Mouse (Mus musculus) lung, embryonic 15.5 days (tissue): ENCODE results near the gene Uck1. TPM values are rescaled to one million over a fixed set of nuclear protein-coding genes. Genes with fewer than 3 reads are reported as not detected.

Experiments
- ATAC-seq: fragments of 200-750 bp; cut with Nextera tagmentation; 2 replicates; pipeline ENCODE4 v1.8.0; 2017; ENCODE audit warnings: moderate number of reproducible peaks, borderline replicate concordance; ENCODE audit not compliant: low FRiP score, low TSS enrichment; ENCODE audit errors: extremely low read depth
- H3K27ac ChIP-seq: fragments of 300-500 bp; sonication (generic); 2 replicates; pipeline ENCODE4 v1.5.1; 2015; ENCODE audit warnings: moderate library complexity, mild to moderate bottlenecking, inconsistent platforms
- H3K27me3 ChIP-seq: fragments of 300-500 bp; sonication (generic); 2 replicates; pipeline ENCODE4 v1.6.1; 2015; ENCODE audit warnings: inconsistent platforms
- H3K36me3 ChIP-seq: fragments of 300-500 bp; sonication (generic); 2 replicates; pipeline ENCODE4 v1.6.1; 2015; ENCODE audit warnings: inconsistent platforms
- H3K4me1 ChIP-seq: fragments of 300-500 bp; sonication (generic); 2 replicates; pipeline ENCODE4 v1.6.1; 2015; ENCODE audit warnings: inconsistent platforms
- H3K4me2 ChIP-seq: fragments of 300-500 bp; sonication (generic); 2 replicates; pipeline ENCODE4 v1.6.1; 2015; ENCODE audit warnings: inconsistent platforms, mild to moderate bottlenecking, moderate library complexity
- H3K4me3 ChIP-seq: fragments of 300-500 bp; sonication (generic); 2 replicates; pipeline ENCODE4 v1.5.1; 2015; ENCODE audit warnings: mild to moderate bottlenecking, inconsistent platforms
- H3K9ac ChIP-seq: fragments of 300-500 bp; sonication (generic); 2 replicates; pipeline ENCODE4 v1.6.1; 2015; ENCODE audit warnings: inconsistent platforms
- H3K9me3 ChIP-seq: fragments of 300-500 bp; sonication (generic); 2 replicates; pipeline ENCODE4 v1.6.1; 2016; ENCODE audit warnings: inconsistent platforms
- WGBS: fragments of 180-500 bp; shearing (Covaris S2); methylation state at CpG from one replicate; pipeline ENCODE4 v1.1.7; 2015; 5-methylcytosine and 5-hydroxymethylcytosine counted together
- polyA plus RNA-seq: library from polyadenylated mRNA; unstranded; fragments of >200 nt; fragmentation: Nextera tagmentation; extraction: Ambion mirVana; gene quantifications from 2 replicates; pipeline ENCODE4 v1.2.1, GENCODE M21; 2015

The Uck1 gene
- polyA plus RNA-seq, 1 experiment from 2014 or later = 69.9 TPM

DNA sequence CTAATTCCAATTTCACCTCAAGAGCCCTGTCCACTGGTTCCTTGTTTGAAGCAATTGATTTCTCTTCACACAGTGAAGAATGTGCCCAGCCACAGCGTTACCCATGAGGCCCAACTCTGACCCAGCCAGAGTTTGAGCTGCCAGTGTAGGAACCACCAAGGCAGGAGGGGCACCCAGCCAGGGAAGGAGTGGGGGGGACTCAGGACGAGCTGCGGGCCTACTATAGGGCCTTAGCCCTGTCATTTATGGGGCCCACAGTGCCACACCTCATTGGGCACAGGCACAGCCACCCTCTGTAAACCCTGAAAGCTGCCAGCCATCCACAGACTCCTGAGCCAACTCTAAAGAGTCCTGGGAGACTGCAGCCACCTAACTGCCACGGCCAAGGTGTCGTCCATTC is 5.4 kb downstream of the Uck1 start:
- Histone ChIP-seq H3K9me3 (no peaks in the 10 kb centered on the region), H3K4me1 (peaks cover 19% of the 10 kb centered on the region), H3K36me3 (peaks cover 53% of the 10 kb centered on the region), H3K4me2 (no peak overlapping the region), H3K9ac (no peak overlapping the region), H3K27me3 (no peaks in the 10 kb centered on the region), H3K4me3 (no peak overlapping the region), H3K27ac (no peak overlapping the region)
- no peak for ATAC-seq
- 73% methylated on average over 5 of the region's 5 CpGs for WGBS

- no peak overlapping the region for H3K4me2 ChIP-seq
- H3K27ac ChIP-seq = no peak overlapping the region
- H3K36me3 ChIP-seq = peaks cover 63% of the 10 kb centered on the region
- 63% methylated on average over 1 of the region's 1 CpGs for WGBS
- ATAC-seq = no peak
- H3K4me3 ChIP-seq = no peak overlapping the region
- no peaks in the 10 kb centered on the region for H3K27me3 ChIP-seq
- H3K9me3 ChIP-seq = no peaks in the 10 kb centered on the region
- no peak overlapping the region for H3K9ac ChIP-seq
- peaks cover 9% of the 10 kb centered on the region for H3K4me1 ChIP-seq
Observed at GRCm38 (mm10) chr2:32253352-32253751, 6.6 kb downstream of the Uck1 start.

GRCm38 (mm10) chr2:32252658-32253057 is 7.3 kb downstream of the Uck1 start:
- Histone ChIP-seq H3K27ac (peak overlapping the region; percentile 45), H3K4me1 (peaks cover 9% of the 10 kb centered on the region), H3K4me2 (no peak overlapping the region), H3K4me3 (no peak overlapping the region), H3K9ac (no peak overlapping the region), H3K27me3 (no peaks in the 10 kb centered on the region), H3K36me3 (peaks cover 62% of the 10 kb centered on the region), H3K9me3 (no peaks in the 10 kb centered on the region)
- no peak for ATAC-seq
- WGBS = 74% methylated on average over 5 of the region's 5 CpGs

DNA sequence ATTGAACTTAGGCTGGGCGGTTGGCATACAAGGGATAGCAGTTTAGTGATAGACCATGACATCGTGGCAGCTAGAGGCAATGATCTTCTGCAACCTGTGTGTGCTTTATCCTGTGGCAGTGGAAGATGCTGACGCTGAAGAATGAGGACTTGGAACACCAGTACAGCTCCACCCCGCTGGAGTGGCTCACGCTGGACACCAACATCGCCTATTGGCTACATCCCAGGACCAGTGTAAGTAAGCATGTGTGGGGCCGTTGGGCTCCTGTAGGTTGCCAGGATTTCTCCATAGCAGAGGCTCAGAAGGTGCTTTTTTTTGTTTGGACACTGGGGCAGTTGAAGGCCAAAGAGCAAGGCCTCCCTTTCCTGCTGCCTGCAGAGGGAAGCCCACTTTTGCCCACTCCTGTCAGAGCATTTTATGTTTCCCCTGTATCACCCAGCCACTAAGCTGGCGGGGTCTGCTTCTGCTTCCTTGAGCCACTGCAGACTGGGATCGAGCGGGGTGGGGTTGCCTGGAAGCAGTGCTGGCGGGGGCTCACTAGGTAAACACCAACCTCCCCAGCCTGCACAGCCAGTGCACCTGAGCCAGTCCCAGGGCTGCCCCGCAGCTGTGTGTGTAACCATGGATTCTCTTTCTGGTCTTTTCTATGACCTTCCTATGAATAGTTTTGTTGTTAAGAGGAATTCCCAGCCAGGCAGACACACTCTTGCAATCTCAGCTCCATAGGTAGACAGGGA is 8.0 kb downstream of the Uck1 start:
- Histone ChIP-seq H3K27ac (peak overlapping the region; percentile 45), H3K4me1 (peaks cover 9% of the 10 kb centered on the region)
- 64% methylated on average over 12 of the region's 12 CpGs for WGBS

GRCm38 (mm10) chr2:32248377-32249361 is 11.3 kb downstream of the Uck1 start:
- Histone ChIP-seq H3K27ac (no peak overlapping the region), H3K4me3 (no peak overlapping the region), H3K9me3 (no peaks in the 10 kb centered on the region), H3K36me3 (peaks cover 48% of the 10 kb centered on the region), H3K27me3 (no peaks in the 10 kb centered on the region), H3K4me2 (no peak overlapping the region), H3K9ac (no peak overlapping the region), H3K4me1 (peaks cover 9% of the 10 kb centered on the region)
- WGBS = 73% methylated on average over 10 of the region's 10 CpGs
- ATAC-seq = no peak

More for the DNA sequence above, 8.0 kb downstream of the Uck1 start:
- no peaks in the 10 kb centered on the region for H3K27me3 ChIP-seq
- no peak; the same call in 1 of the 2 replicates for ATAC-seq
- no peak overlapping the region; the same call in 1 of the 2 replicates for H3K9ac ChIP-seq
- H3K4me2 ChIP-seq = no peak overlapping the region
- no peak overlapping the region for H3K4me3 ChIP-seq
- peaks cover 59% of the 10 kb centered on the region for H3K36me3 ChIP-seq
- H3K9me3 ChIP-seq = no peaks in the 10 kb centered on the region

DNA sequence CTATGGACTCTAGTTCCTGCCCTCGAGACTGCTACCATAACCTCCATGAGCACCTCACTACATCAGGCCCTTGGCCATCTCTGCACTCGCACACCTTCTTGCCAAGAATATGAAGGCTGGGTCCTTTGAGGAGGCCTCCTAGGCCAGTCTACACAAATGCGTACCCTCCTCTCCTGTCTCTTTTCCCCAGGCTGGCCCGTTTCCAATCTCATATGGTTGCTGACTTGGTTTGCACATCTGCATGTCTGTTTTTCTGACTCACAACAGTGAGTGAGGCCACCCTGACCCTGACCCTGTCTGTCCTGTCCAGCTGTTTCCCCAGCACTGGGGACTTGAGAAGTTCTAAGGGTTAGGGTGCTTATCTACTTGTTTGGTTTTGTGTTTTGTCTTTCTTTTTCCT is 13.2 kb downstream of the Uck1 start:
- no peak overlapping the region for H3K27ac ChIP-seq
- H3K4me2 ChIP-seq = no peak overlapping the region
- no peaks in the 10 kb centered on the region for H3K27me3 ChIP-seq
- no peak for ATAC-seq
- H3K36me3 ChIP-seq = peaks cover 44% of the 10 kb centered on the region
- 0 out of 2 replicates have a peak, but pooled peaks cover under 1% of the 10 kb centered on the region for H3K4me1 ChIP-seq
- no peak overlapping the region for H3K4me3 ChIP-seq
- no peaks in the 10 kb centered on the region for H3K9me3 ChIP-seq
- WGBS = 80% methylated on average over 4 of the region's 4 CpGs
- H3K9ac ChIP-seq = no peak overlapping the region

DNA sequence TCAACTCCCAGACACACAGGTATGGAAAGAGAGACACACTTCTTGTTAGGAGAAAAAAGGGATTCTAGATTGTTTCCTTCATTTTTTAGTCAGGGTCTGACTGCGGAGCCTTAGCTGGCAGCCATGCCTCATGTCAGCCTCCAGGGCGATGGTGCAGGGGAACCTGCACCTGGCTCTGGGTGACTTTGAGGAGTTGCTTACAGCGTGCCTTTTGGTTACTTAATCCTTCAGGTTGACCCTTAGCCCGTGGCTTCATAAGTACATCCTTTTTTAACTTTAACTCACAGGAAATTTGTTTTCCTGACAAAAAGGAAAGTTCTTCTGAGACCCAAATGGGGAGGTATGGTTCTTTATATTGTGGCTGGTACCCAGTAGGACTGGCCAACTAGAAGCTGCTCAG is 17.0 kb downstream of the Uck1 start:
- 76% methylated on average over 4 of the region's 4 CpGs for WGBS
- peaks cover 21% of the 10 kb centered on the region; the same call in 1 of the 2 replicates for H3K36me3 ChIP-seq

GRCm38 (mm10) chr2:32240591-32240990 is 19.4 kb downstream of the Uck1 start:
- no peak for ATAC-seq
- 82% methylated on average over 5 of the region's 5 CpGs for WGBS
- 0 out of 2 replicates have a peak, but pooled peaks cover 17% of the 10 kb centered on the region for H3K36me3 ChIP-seq
- no peak overlapping the region for H3K27ac ChIP-seq
- H3K9me3 ChIP-seq = no peaks in the 10 kb centered on the region
- no peak overlapping the region for H3K4me2 ChIP-seq
- H3K4me1 ChIP-seq = peaks cover 12% of the 10 kb centered on the region
- no peaks in the 10 kb centered on the region for H3K27me3 ChIP-seq
- no peak overlapping the region for H3K4me3 ChIP-seq
- H3K9ac ChIP-seq = no peak overlapping the region

More for the DNA sequence above, 17.0 kb downstream of the Uck1 start:
- Histone ChIP-seq H3K27me3 (no peaks in the 10 kb centered on the region), H3K4me2 (no peak overlapping the region), H3K9ac (no peak overlapping the region), H3K4me1 (peaks cover under 1% of the 10 kb centered on the region), H3K4me3 (no peak overlapping the region), H3K27ac (no peak overlapping the region), H3K9me3 (no peaks in the 10 kb centered on the region)
- no peak for ATAC-seq

DNA sequence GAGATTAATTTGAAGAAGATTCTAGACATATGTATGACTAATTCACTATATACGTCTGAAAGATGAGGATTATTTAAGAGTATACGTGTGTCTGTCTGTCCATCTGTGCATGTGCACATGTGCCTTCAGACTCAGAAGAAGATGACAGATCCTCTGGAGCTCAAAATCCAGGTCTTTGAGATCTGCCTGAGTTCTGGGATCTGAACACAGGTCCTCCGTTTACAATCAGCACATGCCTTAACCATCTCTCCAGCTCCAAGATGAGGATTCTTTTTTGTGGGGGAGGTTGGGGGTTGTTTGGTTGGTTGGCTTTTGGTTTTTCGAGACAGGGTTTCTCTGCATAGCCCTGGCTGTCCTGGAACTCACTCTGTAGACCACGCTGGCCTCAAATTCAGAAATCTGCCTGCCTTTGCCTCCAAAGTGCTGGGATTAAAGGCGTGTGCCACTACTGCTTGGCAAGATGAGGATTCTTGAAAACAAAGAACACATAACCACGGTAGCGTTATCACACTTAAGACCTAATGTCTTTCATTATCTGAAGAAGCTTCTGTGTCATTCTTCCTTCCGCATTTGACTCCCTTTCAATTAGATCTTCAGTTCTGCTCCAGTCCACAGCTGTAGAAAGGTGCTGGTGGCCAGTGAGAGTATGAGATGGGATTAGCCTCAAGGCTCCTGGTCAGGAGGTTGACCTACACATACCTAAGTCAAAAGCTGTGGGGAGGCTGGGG is 21.1 kb downstream of the Uck1 start:
- H3K27ac ChIP-seq = no peak overlapping the region
- no peak for ATAC-seq
- 91% methylated on average over 9 of the region's 9 CpGs for WGBS

GRCm38 (mm10) chr2:32237571-32237970 is 22.4 kb downstream of the Uck1 start:
- Histone ChIP-seq H3K9ac (peak overlapping the region; percentile 54), H3K36me3 (peaks cover 33% of the 10 kb centered on the region), H3K4me2 (peak overlapping the region; percentile 71), H3K4me3 (peak overlapping the region; percentile 73), H3K4me1 (peaks cover 23% of the 10 kb centered on the region), H3K9me3 (no peaks in the 10 kb centered on the region), H3K27ac (peak overlapping the region; percentile 89; the same call in 1 of the 2 replicates), H3K27me3 (no peaks in the 10 kb centered on the region)
- 30% methylated on average over 4 of the region's 4 CpGs for WGBS
- ATAC-seq = no peak

More for the DNA sequence above, 21.1 kb downstream of the Uck1 start:
- H3K4me3 ChIP-seq = no peak overlapping the region
- no peaks in the 10 kb centered on the region for H3K9me3 ChIP-seq
- H3K27me3 ChIP-seq = no peaks in the 10 kb centered on the region
- peaks cover 23% of the 10 kb centered on the region for H3K4me1 ChIP-seq
- peaks cover 20% of the 10 kb centered on the region; the same call in 1 of the 2 replicates for H3K36me3 ChIP-seq
- no peak overlapping the region for H3K4me2 ChIP-seq
- no peak overlapping the region for H3K9ac ChIP-seq

DNA sequence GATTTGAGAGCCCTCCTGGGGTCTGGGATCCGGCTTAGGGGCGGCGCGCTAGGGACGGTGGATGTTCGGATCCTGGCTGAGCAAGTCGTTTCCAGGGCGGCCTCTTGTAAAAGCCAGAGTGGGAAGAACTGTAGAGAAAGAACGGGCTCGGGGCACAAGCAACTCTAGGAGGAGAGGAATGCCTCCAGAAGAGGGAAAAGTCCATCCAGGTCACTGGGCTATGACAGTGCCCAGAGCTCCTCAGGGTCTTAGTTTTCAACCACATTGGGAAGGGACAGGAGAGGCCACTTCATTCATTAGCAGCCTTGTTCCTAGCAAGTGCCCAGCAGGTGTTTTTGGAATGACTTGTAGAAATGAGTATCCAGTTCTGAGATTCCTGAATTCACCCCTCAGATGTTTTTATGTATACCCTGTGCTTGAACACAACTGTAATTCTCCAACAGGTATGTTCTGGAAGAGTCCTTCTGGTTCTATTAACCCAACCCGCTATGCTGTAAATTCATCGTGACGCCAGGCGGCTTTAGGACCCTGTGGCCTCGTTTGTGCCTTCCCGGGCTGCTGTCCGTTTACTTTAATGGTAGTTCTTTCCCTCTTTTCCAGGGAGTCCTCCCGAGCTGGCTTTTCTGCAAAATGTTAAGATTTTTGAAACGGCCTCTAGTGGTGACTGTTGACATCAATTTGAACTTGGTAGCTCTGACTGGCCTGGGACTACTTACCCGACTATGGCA is 23.0 kb downstream of the Uck1 start:
- H3K36me3 ChIP-seq = peaks cover 34% of the 10 kb centered on the region
- no peaks in the 10 kb centered on the region for H3K27me3 ChIP-seq
- peak overlapping the region; percentile 71 for H3K4me2 ChIP-seq
- H3K27ac ChIP-seq = peak overlapping the region; percentile 89
- peak overlapping the region; percentile 73 for H3K4me3 ChIP-seq
- WGBS = under 1% methylated on average over 20 of the region's 20 CpGs
- no peaks in the 10 kb centered on the region for H3K9me3 ChIP-seq
- H3K4me1 ChIP-seq = peaks cover 23% of the 10 kb centered on the region
- H3K9ac ChIP-seq = peak overlapping the region; percentile 54
- peak; percentile 25; the same call in 1 of the 2 replicates for ATAC-seq
